Mouse (Mus musculus) brain, embryonic 18.5 days (tissue): ENCODE data around the gene Gm20219.
A peak's percentile ranks its signal among the peaks of the same experiment; 100 is the strongest.
"Not testable (repeated sequence)": the region's sequence is repeated elsewhere in the genome, so short reads cannot be mapped to it uniquely, and the experiment has no call there.

Experiments
- DNase-seq: peaks from one replicate; pipeline ENCODE4 v3.0.0-alpha.2; 2012; ENCODE audit warnings: low read depth, low spot score

Gm20219 gene

DNA sequence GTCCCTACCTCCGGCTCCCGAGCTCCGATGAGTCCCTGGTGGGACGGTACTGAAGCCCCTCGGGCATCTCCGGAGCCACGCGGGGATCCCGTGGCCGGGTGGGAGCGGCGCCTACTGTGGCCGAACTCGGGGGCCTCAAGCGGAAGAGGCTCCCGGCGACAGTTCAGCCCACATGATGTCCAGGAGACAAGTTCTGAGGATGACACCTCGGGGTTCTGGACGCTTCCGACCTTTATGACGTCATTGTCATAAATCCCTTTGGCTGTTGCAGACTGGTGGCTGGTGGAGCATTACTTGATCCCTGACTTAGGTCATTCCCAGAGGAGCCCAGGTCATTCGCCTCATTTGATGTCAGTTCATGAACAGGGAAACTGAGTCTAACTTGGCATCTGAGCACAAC, 41.9 kb downstream of the Gm20219 start, which contains the start of gene Znrf4:
Znrf4 (minus strand) TSS at position 122 of the 400 bp plus-strand sequence.
- no peak for DNase-seq

DNA sequence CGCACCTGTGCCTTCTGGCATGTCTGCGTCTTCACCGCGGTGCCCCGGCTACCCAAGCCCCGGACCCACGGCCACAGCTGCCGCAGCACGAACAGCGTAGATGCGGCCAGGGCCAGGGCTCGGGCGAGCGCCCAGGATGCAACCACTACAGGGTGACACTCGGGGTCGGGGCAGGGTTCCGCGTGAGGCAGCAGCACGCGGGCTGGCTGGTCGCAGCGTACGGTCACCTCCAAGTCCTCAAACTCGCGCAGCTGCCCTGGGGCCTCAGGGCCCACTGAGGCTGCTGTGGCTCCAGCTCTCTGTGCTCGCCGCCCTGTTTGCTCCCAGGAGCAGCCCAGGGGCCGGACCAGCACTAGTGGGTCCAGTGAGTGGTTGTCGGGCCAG, 42.5 kb downstream of the Gm20219 start:
- DNase-seq, result no peak

DNA sequence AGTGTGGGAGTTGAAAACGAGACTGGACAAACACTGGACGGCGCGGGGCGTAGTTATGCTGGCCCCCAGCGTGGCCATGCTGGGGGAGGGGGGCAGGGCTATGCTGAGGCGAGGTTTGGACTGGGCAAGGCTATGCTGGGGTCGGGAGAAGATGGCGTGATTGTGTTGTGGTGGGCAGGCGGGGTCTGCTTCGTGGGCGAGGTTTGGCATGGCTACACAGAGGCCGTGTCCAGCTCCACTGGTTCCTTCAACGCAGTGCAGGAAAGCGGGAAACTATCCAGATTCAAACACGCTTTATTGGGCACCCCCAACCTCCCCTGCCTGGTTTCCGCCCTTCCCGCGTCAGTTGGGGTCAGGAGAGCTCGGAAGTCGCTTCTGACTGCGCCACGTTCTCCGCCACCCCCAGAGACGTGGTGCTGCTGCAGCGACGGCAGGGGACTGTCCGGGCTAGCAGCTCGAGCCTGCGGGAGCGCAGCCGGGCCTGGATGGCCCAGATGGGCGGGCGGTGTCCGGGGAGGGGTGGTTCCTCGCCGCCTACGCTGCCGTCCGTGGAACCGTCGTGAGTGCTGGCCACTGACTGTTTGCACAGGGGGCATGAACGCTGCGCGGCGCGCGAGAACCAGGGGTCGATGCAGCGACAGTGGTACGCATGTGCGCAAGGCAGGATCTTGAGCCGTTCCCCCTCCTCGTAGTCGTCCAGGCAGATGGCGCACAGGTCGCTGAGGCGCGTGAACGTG, 43.0 kb downstream of the Gm20219 start:
- no peak for DNase-seq

DNA sequence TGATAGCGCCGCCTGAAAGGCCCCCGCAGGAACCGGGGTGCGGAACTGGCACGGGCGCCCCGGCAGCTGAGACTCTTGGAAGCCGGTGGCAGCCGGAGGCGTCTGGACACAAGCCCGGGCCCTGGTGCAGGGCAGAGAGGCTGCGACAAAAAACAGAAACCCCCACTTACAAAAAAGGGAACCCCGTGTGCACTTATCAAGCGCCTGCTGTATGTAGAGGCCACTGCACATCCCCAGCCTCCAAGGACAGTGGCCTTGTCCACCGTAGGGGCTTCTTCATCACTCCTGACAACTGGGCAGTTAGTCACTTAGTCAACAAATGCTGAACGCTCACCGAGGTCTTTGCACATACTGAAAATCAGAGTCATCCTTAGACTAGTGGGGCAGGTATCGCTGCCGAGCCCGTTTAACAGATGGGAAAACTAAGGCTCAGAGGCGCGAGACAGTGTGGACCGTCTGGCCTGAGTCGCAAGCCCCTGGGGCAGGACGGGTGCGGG, 43.7 kb downstream of the Gm20219 start:
- DNase-seq, result no peak

DNA sequence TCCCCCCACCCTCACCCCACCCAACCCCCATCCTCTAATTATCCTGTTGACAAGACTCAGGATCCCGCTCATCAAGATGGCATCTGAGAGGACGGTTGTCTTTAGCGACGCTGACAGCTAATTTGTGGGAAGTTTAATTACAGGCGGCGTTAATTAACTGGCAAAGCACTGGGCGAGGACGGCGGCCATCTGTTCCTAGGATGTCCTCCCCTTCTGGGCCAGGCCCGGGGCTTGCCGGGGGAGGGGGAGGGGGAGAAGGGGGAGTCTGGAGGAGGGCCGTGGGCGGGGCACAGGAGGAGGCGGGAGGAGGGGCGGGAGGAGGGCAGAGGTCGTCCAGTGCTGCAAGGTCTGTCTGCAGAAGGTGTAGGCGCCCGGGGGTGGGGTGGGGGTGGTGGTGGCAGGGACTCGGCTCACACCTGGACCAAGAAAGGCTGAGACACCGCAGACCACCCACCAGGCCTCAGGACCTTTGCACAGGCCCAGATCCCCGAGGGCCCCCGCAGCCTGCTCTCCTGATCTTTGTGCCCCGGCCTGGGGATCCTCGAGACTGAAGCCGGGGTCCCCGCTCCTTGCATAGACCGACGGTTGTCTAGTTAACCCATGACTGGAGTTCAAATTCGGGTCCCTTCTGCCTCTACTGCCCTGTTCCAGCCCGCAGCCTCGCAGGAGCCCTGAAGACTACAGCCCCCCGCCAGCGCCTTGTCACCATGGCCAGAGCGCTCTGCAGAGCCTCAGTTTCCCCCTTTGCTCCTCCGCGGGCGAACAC, 44.3 kb downstream of the Gm20219 start:
- peak; percentile 81 for DNase-seq

DNA sequence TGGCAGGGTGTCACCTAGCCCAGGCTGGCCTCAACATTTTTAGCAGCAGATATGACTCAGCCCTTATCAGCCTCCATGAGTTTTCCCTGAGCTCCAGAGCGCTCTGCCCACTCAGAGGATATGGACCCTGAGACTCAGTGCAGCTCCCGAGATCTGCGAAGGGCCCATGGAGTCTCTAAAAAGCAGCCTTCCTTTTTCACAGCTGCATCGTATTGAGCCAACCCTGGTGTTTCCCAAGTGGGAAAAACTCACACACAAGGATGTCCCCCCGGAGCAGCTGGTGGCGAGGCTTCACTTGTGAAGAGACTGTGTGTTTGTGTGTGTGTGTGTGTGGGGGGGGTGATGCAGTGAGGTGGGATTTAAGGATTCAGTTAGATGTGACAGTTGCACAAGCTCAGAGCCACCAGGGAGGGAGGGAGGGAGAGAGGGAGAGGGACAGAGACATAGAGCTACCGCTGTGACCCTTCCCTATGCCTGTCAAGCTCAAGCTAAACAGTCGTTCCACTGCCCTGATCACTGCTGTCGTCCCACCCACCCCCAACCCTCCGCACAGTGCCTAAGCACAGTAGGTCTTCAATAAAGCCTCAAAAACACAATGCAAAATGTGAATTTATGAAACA, 45.1 kb downstream of the Gm20219 start:
- no peak for DNase-seq

DNA sequence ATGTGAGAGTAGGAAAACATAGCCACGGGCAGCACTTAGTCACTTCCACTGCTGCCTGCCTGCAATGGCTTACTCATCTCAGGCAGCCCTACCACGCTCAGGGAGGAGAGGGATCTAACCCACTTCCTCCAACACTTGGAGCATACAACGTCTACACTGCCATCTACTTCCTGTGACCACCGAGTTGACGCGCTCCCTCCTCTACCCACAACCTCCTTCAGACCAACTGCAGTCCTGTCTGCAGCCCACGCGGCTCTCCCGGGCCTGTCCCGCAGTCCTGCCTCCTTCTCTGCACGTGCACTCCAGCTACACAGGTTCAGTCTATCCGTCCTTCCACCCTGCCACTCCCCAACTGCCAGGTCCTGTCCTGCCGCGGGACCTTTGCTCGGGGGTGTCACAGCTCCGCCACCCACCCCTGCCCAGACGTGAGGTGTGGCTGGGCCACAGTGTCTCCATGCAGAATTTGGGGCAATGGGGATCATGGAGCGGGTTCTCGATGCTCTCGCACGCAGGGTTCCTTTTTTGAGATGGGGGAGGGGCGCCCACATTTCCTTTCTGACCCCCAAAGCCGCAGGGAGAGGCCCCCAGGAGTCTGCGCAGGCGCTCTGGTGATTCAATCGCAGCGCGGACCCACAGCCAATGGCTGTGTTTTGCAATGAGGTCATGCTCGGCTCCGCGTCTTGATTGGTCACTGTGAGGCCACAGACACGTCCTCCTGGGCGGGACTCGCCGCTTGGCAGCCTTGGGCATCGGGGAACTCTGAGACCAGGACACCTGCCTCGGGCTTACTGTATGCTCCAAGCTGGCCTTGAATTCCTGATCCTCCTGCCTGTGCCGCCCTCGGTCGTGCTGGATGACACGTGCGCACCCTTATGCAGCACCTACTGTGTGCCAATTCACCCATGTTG, 46.8 kb downstream of the Gm20219 start:
- peak; percentile 96 for DNase-seq

DNA sequence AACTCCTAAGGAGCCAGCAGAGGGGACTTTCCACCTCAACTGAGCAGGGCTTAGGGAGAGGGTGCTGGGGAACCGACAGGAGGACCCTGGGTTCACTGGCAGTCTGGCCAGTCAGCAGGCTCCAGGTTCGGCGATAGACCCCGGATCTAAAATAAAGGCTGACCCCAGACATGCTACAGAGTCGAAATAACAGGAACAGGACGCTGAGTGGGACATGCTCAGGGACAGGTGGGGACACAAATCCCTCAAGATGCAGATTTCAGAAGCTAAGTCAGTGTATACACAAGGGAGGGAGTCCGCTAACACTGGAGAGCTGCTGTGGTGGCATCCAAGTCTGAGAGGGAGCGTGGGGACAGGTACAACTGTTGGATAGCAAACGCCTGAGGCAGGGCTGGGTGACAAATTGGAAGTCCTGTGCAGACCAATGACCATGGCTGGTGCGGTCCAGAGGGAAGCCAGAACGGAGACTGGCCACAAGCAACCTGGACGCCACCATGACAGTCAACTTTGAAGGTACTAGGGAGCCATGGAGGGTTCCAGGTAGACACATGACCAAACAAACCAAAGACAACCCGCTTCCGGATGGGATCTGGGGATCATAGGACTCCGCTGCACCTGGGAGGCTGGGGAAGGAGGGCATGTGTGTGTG, 47.6 kb downstream of the Gm20219 start:
- DNase-seq, result no peak

DNA sequence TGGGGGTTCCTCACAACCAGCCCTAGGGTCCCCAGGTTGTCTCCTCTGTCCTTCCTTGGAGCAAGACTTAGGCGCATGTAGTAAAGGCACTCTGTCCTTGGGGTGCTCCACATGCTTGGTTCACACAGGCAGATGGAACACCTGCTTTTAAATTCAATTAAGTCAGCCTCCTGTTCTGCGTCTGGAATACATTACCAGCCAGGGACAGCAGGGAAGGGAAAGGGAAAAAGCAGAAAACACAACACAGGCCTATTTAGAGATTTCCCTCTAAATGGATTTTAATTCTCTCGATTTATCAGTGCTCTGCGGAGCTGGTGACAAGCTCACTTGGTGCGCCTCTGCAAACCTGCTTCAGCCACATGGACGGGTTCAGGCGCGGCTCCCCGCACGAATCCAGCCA, 48.8 kb downstream of the Gm20219 start:
- no peak for DNase-seq

DNA sequence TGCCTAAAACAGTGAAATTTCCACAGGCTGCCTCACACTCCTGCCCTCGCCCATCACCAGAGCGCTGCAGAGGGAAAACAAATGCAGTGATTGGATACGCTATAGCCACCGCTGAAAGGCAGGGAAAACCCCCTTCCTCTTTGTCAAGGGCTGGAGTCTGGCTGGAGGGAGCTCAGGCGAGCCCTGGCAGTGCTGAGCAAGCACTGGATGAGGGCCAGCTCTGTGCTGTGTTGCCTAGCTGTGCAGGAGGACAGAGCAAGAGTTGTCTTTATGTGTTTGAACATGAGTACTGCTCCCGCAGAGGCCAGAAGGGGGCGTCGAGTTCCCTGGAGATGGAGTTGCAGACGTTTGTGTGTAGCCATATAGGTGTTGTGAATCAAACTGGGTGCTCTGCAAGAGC, 51.7 kb downstream of the Gm20219 start:
- peak; percentile 68 for DNase-seq

DNA sequence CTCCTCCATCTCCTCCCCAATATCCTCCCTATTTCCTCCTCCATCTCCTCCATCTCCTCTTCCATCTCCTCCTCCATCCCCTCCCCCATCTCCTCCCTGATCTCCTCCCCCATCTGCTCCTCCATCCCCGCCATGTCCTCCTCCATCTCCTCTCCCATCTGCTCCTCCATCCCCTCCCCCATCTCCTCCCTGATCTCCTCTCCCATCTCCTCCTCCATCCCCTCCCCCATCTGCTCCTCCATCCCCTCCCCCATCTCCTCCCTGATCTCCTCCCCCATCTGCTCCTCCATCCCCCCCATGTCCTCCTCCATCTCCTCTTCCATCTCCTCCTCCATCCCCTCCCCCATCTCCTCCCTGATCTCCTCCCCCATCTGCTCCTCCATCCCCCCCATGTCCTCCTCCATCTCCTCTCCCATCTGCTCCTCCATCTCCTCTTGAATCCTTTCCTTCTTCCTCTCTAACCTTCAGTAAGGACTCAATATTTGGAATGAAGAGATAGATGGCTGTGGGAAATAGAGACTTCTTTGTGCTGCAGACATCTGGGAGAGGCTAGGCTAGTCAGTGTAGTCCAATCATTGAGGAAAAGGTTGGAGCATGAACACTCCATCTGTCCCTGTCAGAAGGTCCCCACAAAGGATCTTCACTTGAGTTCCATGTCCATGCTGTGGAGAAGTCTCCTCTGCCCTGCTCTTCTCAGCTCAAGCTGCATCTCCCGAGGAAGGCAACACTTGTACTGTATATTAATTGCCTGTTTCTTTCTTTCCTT, 52.4 kb downstream of the Gm20219 start:
- DNase-seq, result not testable (repeated sequence)
